Mouse (Mus musculus) embryonic facial prominence, embryonic 12.5 days (tissue): ENCODE measurements around the gene Usp53. TPM values are rescaled to one million over a fixed set of nuclear protein-coding genes. Genes with fewer than 3 reads are reported as not detected.

Source experiments
- ATAC-seq: fragments of 200-750 bp; cut with Nextera tagmentation; 2 replicates; pipeline ENCODE4 v1.8.0; 2017; ENCODE audit not compliant: insufficient number of reproducible peaks, insufficient read depth, low FRiP score, low TSS enrichment
- H3K27ac ChIP-seq: fragments of 300-500 bp; sonication (generic); 2 replicates; pipeline ENCODE4 v1.5.1; 2016; ENCODE audit warnings: mild to moderate bottlenecking
- H3K27me3 ChIP-seq: fragments of 300-500 bp; sonication (generic); 2 replicates; pipeline ENCODE4 v1.6.1; 2016; ENCODE audit warnings: mild to moderate bottlenecking, moderate library complexity
- H3K36me3 ChIP-seq: fragments of 300-500 bp; sonication (generic); 2 replicates; pipeline ENCODE4 v1.6.1; 2016; ENCODE audit warnings: mild to moderate bottlenecking
- H3K4me1 ChIP-seq: fragments of 300-500 bp; sonication (generic); 2 replicates; pipeline ENCODE4 v1.6.1; 2016
- H3K4me2 ChIP-seq: fragments of 300-500 bp; sonication (generic); replicated peaks from 2 replicates; pipeline ENCODE4 v1.6.1; 2016; ENCODE audit warnings: mild to moderate bottlenecking, moderate library complexity
- H3K4me3 ChIP-seq: fragments of 300-500 bp; sonication (generic); 2 replicates; pipeline ENCODE4 v1.5.1; 2016; ENCODE audit warnings: mild to moderate bottlenecking
- H3K9ac ChIP-seq: fragments of 300-500 bp; sonication (generic); 2 replicates; pipeline ENCODE4 v1.6.1; 2016; ENCODE audit warnings: mild to moderate bottlenecking, moderate library complexity
- H3K9me3 ChIP-seq: fragments of 300-500 bp; sonication (generic); 2 replicates; pipeline ENCODE4 v1.6.1; 2016; ENCODE audit warnings: mild to moderate bottlenecking, moderate library complexity
- WGBS: fragments of 180-500 bp; shearing (Covaris S2); methylation state at CpG from one replicate; pipeline ENCODE4 v1.1.7; 2016; 5-methylcytosine and 5-hydroxymethylcytosine counted together
- polyA plus RNA-seq: library from polyadenylated mRNA; unstranded; fragments of >200 nt; fragmentation: Nextera tagmentation; extraction: Ambion mirVana; gene quantifications from 2 replicates; pipeline ENCODE4 v1.2.1, GENCODE M21; 2016

The Usp53 gene
- 5.1 and 8.5 TPM in 2 replicates for polyA plus RNA-seq

DNA sequence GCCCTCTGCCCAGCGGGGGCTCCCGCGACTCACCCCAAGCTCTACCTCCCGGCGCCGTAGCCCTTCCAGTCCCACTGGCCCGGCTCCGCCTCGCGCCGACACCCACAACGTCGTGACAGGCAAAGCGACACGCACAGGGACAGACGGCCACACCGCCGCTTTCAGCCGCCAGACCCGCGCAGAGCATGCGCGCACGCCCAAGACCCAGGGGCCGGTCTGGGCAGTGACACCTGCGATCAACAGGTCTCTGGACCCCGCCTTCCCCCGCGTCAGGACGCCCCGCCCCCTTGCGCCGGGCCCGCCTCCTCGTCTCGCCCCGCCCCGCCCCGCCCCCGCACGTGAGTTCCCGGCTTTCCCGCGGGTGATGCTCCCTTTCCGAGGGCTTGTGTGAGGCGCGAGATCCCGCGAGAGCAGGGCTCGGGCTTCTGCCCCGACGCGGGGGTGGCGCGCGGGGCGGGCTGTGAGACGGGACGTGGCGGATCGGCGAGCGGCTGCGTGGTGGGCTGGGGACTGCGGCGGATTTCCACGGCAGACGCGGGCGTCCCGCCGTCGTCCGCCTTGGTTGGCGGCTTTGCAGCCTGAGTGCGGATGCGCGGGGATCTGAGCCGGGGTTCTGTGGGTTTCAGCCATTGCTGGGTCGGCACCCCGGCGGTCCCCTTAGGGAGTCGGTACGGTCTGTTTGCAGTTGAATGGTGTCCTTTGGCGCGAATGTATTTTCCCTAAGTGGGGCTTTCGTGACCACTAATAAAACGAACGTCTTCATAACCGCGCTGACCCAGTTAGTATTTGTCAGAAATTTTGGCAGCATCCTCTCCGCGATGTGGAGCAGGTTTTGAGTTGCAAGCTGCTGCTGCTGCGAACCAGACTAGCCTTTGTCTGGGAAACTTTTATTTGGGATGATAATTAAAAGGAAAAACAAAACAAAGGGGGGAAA lies at the start of gene Usp53:
Usp53 (minus strand) TSS at position 262 of the 934 bp plus-strand sequence.
- peak within 1 kb of the TSS; percentile 60 for H3K4me2 ChIP-seq
- H3K36me3 ChIP-seq: no peaks in the 10 kb centered on the region
- WGBS: under 1% methylated on average over 94 of the region's 94 CpGs
- no peaks in the 10 kb centered on the region for H3K9me3 ChIP-seq
- peak within 1 kb of the TSS; percentile 84 for H3K4me3 ChIP-seq
- H3K27ac ChIP-seq: peak within 1 kb of the TSS; percentile 96
- H3K9ac ChIP-seq: peak within 1 kb of the TSS; percentile 84
- H3K27me3 ChIP-seq: no peaks in the 10 kb centered on the region
- ATAC-seq: peak; percentile 98
- H3K4me1 ChIP-seq: peaks cover 5% of the 10 kb centered on the region; the same call in 1 of the 2 replicates

DNA sequence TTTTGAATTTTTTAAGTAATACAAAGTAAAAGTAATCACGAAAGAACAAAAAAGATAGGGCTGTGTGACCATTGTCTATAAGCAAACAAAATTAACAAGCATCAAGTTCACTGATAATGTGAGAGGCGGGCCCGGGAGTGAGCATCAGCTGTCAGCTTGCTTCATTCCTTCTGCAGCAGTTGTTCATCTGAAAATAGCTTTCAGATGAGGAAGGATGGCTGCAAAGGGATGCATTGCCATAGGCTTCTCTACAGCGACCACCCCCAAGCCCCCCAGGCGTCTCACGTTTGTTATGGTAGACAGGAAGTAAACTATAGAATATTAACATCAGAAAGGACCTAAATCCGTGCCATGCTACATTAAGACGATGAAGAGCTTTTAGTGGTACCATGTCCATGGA lies 49.5 kb upstream of the Usp53 start:
- WGBS: 69% methylated on average over 8 of the region's 8 CpGs
- H3K4me3 ChIP-seq: no peak overlapping the region
- H3K9me3 ChIP-seq: no peaks in the 10 kb centered on the region
- no peak overlapping the region for H3K9ac ChIP-seq
- H3K27ac ChIP-seq: no peak overlapping the region
- ATAC-seq: no peak
- no peak overlapping the region for H3K4me2 ChIP-seq
- H3K36me3 ChIP-seq: no peaks in the 10 kb centered on the region
- H3K27me3 ChIP-seq: no peaks in the 10 kb centered on the region
- H3K4me1 ChIP-seq: no peaks in the 10 kb centered on the region

GRCm38 (mm10) chr3:123025634-123026033 lies 41.3 kb upstream of the Usp53 start:
- H3K9ac ChIP-seq: no peak overlapping the region
- H3K4me3 ChIP-seq: no peak overlapping the region
- ATAC-seq: no peak
- no peak overlapping the region for H3K27ac ChIP-seq
- no peaks in the 10 kb centered on the region for H3K4me1 ChIP-seq
- H3K9me3 ChIP-seq: no peaks in the 10 kb centered on the region
- H3K27me3 ChIP-seq: no peaks in the 10 kb centered on the region
- H3K4me2 ChIP-seq: no peak overlapping the region
- H3K36me3 ChIP-seq: no peaks in the 10 kb centered on the region
- WGBS: 60% methylated on average over 3 of the region's 3 CpGs

GRCm38 (mm10) chr3:123024496-123025234 lies 40.4 kb upstream of the Usp53 start:
- no peak overlapping the region for H3K9ac ChIP-seq
- H3K4me2 ChIP-seq: no peak overlapping the region
- H3K4me3 ChIP-seq: no peak overlapping the region
- no peaks in the 10 kb centered on the region for H3K27me3 ChIP-seq
- no peaks in the 10 kb centered on the region for H3K4me1 ChIP-seq
- H3K36me3 ChIP-seq: no peaks in the 10 kb centered on the region
- ATAC-seq: no peak
- WGBS: 78% methylated on average over 9 of the region's 9 CpGs
- no peaks in the 10 kb centered on the region for H3K9me3 ChIP-seq
- H3K27ac ChIP-seq: no peak overlapping the region

- Histone ChIP-seq H3K4me3 (no peak overlapping the region), H3K9me3 (no peaks in the 10 kb centered on the region), H3K4me2 (no peak overlapping the region), H3K9ac (no peak overlapping the region), H3K27me3 (no peaks in the 10 kb centered on the region), H3K4me1 (no peaks in the 10 kb centered on the region), H3K27ac (no peak overlapping the region), H3K36me3 (no peaks in the 10 kb centered on the region)
- WGBS: 89% methylated on average over 2 of the region's 2 CpGs
- no peak for ATAC-seq
These were observed 34.5 kb upstream of the Usp53 start for GRCm38 (mm10) chr3:123018792-123019191.

GRCm38 (mm10) chr3:123013476-123013875 lies 29.2 kb upstream of the Usp53 start:
- Histone ChIP-seq H3K27me3 (no peaks in the 10 kb centered on the region), H3K4me1 (no peaks in the 10 kb centered on the region), H3K27ac (no peak overlapping the region), H3K9ac (no peak overlapping the region), H3K9me3 (no peaks in the 10 kb centered on the region), H3K36me3 (no peaks in the 10 kb centered on the region), H3K4me3 (no peak overlapping the region), H3K4me2 (no peak overlapping the region)
- no peak for ATAC-seq
- 88% methylated on average over 14 of the region's 14 CpGs for WGBS

DNA sequence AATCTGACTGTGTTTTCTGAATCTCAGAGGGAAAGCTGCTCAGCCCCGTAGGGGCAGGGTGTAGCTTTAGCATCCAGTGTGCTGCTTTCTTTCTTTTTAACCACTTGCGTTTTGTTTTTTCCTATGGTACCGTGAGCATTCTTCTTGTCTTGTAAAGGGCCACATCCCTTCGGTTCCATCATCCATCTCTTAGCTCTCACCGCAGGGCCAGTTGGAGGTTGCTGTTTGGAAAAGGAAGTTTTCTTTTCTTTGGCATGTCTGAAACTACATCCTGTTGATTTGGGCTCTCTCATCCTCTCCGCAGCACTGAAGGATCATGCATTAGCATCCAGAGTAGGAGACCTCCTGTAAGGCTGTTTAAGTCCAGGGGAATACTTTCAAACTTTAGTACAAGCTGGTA lies 25.1 kb upstream of the Usp53 start:
- no peaks in the 10 kb centered on the region for H3K4me1 ChIP-seq
- no peaks in the 10 kb centered on the region for H3K36me3 ChIP-seq
- H3K9ac ChIP-seq: no peak overlapping the region
- no peak for ATAC-seq
- H3K27me3 ChIP-seq: no peaks in the 10 kb centered on the region
- no peaks in the 10 kb centered on the region for H3K9me3 ChIP-seq
- no peak overlapping the region for H3K4me3 ChIP-seq
- WGBS: 44% methylated on average over 6 of the region's 6 CpGs
- no peak overlapping the region for H3K4me2 ChIP-seq
- H3K27ac ChIP-seq: no peak overlapping the region

GRCm38 (mm10) chr3:123007386-123007785 lies 23.1 kb upstream of the Usp53 start:
- no peak for ATAC-seq
- Histone ChIP-seq H3K27me3 (no peaks in the 10 kb centered on the region), H3K4me1 (no peaks in the 10 kb centered on the region), H3K4me2 (no peak overlapping the region), H3K36me3 (no peaks in the 10 kb centered on the region), H3K27ac (no peak overlapping the region), H3K9ac (no peak overlapping the region), H3K9me3 (no peaks in the 10 kb centered on the region), H3K4me3 (no peak overlapping the region)
- WGBS: 78% methylated on average over 10 of the region's 10 CpGs

- H3K4me1 ChIP-seq: no peaks in the 10 kb centered on the region
- no peak overlapping the region for H3K9ac ChIP-seq
- no peak overlapping the region for H3K27ac ChIP-seq
- H3K27me3 ChIP-seq: no peaks in the 10 kb centered on the region
- no peak overlapping the region for H3K4me3 ChIP-seq
- 71% methylated on average over 3 of the region's 3 CpGs for WGBS
- H3K9me3 ChIP-seq: no peaks in the 10 kb centered on the region
- H3K4me2 ChIP-seq: no peak overlapping the region
- no peaks in the 10 kb centered on the region for H3K36me3 ChIP-seq
- no peak for ATAC-seq
These were observed 16.7 kb upstream of the Usp53 start for GRCm38 (mm10) chr3:123001053-123001452.

- no peaks in the 10 kb centered on the region for H3K36me3 ChIP-seq
- H3K27me3 ChIP-seq: no peaks in the 10 kb centered on the region
- WGBS: 59% methylated on average over 8 of the region's 8 CpGs
- no peak overlapping the region for H3K4me2 ChIP-seq
- no peak for ATAC-seq
- H3K4me1 ChIP-seq: no peaks in the 10 kb centered on the region
- H3K27ac ChIP-seq: no peak overlapping the region
- no peak overlapping the region for H3K4me3 ChIP-seq
- H3K9ac ChIP-seq: no peak overlapping the region
- no peaks in the 10 kb centered on the region for H3K9me3 ChIP-seq
These were observed 14.2 kb upstream of the Usp53 start for GRCm38 (mm10) chr3:122998511-122998910.

- Histone ChIP-seq H3K4me1 (no peaks in the 10 kb centered on the region), H3K4me2 (no peak overlapping the region), H3K4me3 (no peak overlapping the region), H3K9me3 (no peaks in the 10 kb centered on the region), H3K9ac (no peak overlapping the region), H3K27ac (no peak overlapping the region), H3K36me3 (no peaks in the 10 kb centered on the region), H3K27me3 (no peaks in the 10 kb centered on the region)
- ATAC-seq: no peak
- WGBS: 77% methylated on average over 1 of the region's 1 CpGs
These were observed 12.7 kb upstream of the Usp53 start for GRCm38 (mm10) chr3:122996968-122997367.

DNA sequence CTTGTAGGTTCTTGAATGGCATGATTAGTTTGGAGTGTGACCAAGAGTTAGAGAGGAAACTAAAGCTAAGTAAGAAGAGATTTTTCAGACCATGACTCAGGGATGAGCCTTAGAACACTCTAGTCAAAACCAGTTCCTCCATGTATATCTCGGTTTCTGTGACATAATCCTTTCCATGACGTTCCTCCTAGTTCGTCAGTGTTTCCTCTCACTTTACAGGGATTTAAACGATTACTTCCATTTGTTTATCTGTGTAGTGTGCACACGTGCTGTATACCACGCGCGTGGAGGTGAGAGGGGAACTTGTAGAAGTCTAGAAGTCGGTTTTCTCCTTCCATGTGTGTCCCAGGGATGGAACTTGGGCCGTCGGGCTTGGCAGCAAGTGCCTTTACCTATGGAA lies 2.6 kb upstream of the Usp53 start:
- Histone ChIP-seq H3K4me1 (peaks cover 5% of the 10 kb centered on the region; the same call in 1 of the 2 replicates), H3K9ac (no peak overlapping the region), H3K27ac (no peak overlapping the region), H3K36me3 (no peaks in the 10 kb centered on the region), H3K27me3 (no peaks in the 10 kb centered on the region), H3K9me3 (no peaks in the 10 kb centered on the region), H3K4me3 (no peak overlapping the region), H3K4me2 (no peak overlapping the region)
- WGBS: 87% methylated on average over 11 of the region's 11 CpGs
- no peak for ATAC-seq
